Mouse (Mus musculus): ENCODE results near the gene Dip2c. TPM values are rescaled to one million over a fixed set of nuclear protein-coding genes. Genes with fewer than 3 reads are reported as not detected.

The Dip2c gene
- total and polyA plus RNA-seq, 3 experiments = 0.04 to 0.14 (median 0.08) TPM

DNA sequence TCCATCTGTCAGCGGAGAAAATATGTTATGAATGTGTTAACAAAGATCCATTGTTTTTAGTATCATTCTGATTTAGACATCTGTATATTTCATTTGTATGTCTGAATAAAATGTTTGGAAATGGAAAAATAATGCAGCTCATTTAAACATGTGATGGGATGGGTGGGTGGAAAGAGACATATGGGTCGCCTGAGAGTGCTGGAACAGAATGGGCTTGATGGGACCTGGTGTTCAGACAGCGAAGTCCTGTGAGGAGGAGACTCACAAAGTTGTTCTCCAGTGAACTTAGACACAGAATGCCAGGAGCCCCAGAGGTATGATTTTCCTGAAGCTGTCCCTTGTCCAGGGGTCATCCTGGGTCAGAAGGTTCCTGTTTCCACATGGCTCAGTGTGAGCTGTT lies 142.1 kb downstream of the Dip2c start:
- H3K4me1 ChIP-seq (ENCODE audit: control insufficient read depth in 1 of 2, insufficient read depth in 2 of 2) = peaks cover 6 to 15% of the 10 kb centered on the region in 2 experiments
- dilution Hi-C loops (cut with MboI; ENCODE audit: extremely low pct_ligation_motif_present, extremely low pct_unique_long_range_greater_than_20kb, low sequenced_read_pairs) = no loop called here

DNA sequence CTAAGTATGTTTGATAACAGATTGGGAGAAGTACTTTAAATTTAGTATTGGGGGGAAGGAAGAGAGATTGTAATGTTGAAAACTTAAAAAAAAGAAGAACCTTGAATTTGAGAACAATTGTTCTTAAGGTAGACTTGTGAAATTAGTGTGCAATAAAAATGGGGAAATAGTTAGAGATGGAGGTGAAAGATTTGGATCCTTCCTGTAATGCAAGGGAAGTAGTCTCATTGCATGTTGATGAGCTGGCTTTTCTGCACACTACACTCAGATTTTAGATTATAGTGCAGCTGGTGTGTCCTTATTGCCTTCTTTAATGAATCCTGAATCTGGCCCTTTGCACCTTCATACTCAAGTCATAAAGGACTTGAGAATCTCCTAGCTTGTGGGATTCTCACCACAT lies 142.9 kb downstream of the Dip2c start:
- in situ Hi-C loops (cut with MboI; ENCODE audit: low pct_ligation_motif_present, low pct_unique_long_range_greater_than_20kb, low sequenced_read_pairs) (no loop called here), dilution Hi-C loops (cut with MboI; ENCODE audit: extremely low pct_ligation_motif_present, extremely low pct_unique_long_range_greater_than_20kb, low sequenced_read_pairs) (no loop called here)
- Histone ChIP-seq H3K79me2 (replicated peaks; ENCODE audit: control insufficient read depth, extremely low read depth, insufficient read depth, poor library complexity, severe bottlenecking) (no peaks in the 10 kb centered on the region), H3K36me3 (replicated peaks in 1 of 2; ENCODE audit: control insufficient read depth in 1 of 2, insufficient read depth in 1 of 2, low read length in 1 of 2) (no peaks in the 10 kb centered on the region), H3K9me3 (replicated peaks; ENCODE audit: low read length) (no peaks in the 10 kb centered on the region), H3K4me2 (ENCODE audit: insufficient read depth, low read depth, poor library complexity, severe bottlenecking) (no peak overlapping the region), H3K9ac (ENCODE audit: insufficient read depth, low read depth) (no peak overlapping the region), H3K27ac (ENCODE audit: insufficient read depth, low read depth) (no peak overlapping the region), H3K27me3 (replicated peaks) (no peaks in the 10 kb centered on the region), H3K4me3 (replicated peaks in 1 of 3; ENCODE audit: low read depth in 2 of 3, low read length in 2 of 3, poor library complexity in 1 of 3) (no peak overlapping the region), H3K4me1 (ENCODE audit: control insufficient read depth in 1 of 2, insufficient read depth in 2 of 2) (peaks cover 2 to 8% of the 10 kb centered on the region in 2 experiments; a peak in 3 of 4 replicates)
- no peak for DNase-seq (ENCODE audit: extremely low read depth)
- TF ChIP-seq MAFK (IDR thresholded peaks at IDR 0.05; ENCODE audit: insufficient replicate concordance, low read length) = no peak
- TF ChIP-seq IRF4 (IDR thresholded peaks at IDR 0.05; ENCODE audit: low read depth, low read length) = no peak

More for the DNA sequence above, 142.1 kb downstream of the Dip2c start:
- no peaks in the 10 kb centered on the region for H3K9me3 ChIP-seq (replicated peaks; ENCODE audit: low read length)
- in situ Hi-C loops (cut with MboI; ENCODE audit: low pct_ligation_motif_present, low pct_unique_long_range_greater_than_20kb, low sequenced_read_pairs) = no loop called here
- DNase-seq (ENCODE audit: extremely low read depth) = no peak
- H3K27ac ChIP-seq (ENCODE audit: insufficient read depth, low read depth) = no peak overlapping the region
- no peaks in the 10 kb centered on the region for H3K36me3 ChIP-seq (replicated peaks in 1 of 2; ENCODE audit: control insufficient read depth in 1 of 2, insufficient read depth in 1 of 2, low read length in 1 of 2)
- no peaks in the 10 kb centered on the region for H3K79me2 ChIP-seq (replicated peaks; ENCODE audit: control insufficient read depth, extremely low read depth, insufficient read depth, poor library complexity, severe bottlenecking)
- no peak overlapping the region for H3K4me2 ChIP-seq (ENCODE audit: insufficient read depth, low read depth, poor library complexity, severe bottlenecking)
- no peak overlapping the region for H3K9ac ChIP-seq (ENCODE audit: insufficient read depth, low read depth)
- no peak overlapping the region for H3K4me3 ChIP-seq (replicated peaks in 1 of 3; ENCODE audit: low read depth in 2 of 3, low read length in 2 of 3, poor library complexity in 1 of 3)
- no peak for TF ChIP-seq JUND (conservative IDR thresholded peaks at IDR 0.05; ENCODE audit: low read depth, low read length)
- TF ChIP-seq RAD21 (IDR thresholded peaks at IDR 0.05; ENCODE audit: low read depth, low read length) = no peak
- no peak for TF ChIP-seq POLR2A (IDR thresholded peaks at IDR 0.05; ENCODE audit: low read depth, low read length)
- no peak for TF ChIP-seq UBTF (IDR thresholded peaks at IDR 0.05; ENCODE audit: low read depth, low read length)
- no peak for TF ChIP-seq USF2 (conservative IDR thresholded peaks at IDR 0.05; ENCODE audit: low read depth, low read length)
- TF ChIP-seq TCF12 (IDR thresholded peaks at IDR 0.05; ENCODE audit: low read depth, low read length) = no peak
- no peak for TF ChIP-seq ELF1 (IDR thresholded peaks at IDR 0.05; ENCODE audit: low read depth, low read length)
- TF ChIP-seq GABPA (IDR thresholded peaks at IDR 0.05; ENCODE audit: insufficient replicate concordance, low read depth, low read length) = no peak
- TF ChIP-seq SMC3 (IDR thresholded peaks at IDR 0.05; ENCODE audit: low read depth, low read length) = no peak
- no peak for TF ChIP-seq NRF1 (IDR thresholded peaks at IDR 0.05; ENCODE audit: low read depth, low read length)
- TF ChIP-seq PAX5 (IDR thresholded peaks at IDR 0.05; ENCODE audit: low read length) = no peak
- no peak for TF ChIP-seq JUN (IDR thresholded peaks at IDR 0.05; ENCODE audit: insufficient read depth, low read depth, low read length)
- no peak for TF ChIP-seq ZMIZ1 (IDR thresholded peaks at IDR 0.05; ENCODE audit: low read depth, low read length)
- no peak for TF ChIP-seq MAX (IDR thresholded peaks at IDR 0.05; ENCODE audit: low read length)
- TF ChIP-seq ZKSCAN1 (IDR thresholded peaks at IDR 0.05; ENCODE audit: borderline replicate concordance, low read depth, low read length) = no peak
- no peak for TF ChIP-seq MAFK (IDR thresholded peaks at IDR 0.05; ENCODE audit: insufficient replicate concordance, low read length)
- no peaks in the 10 kb centered on the region for H3K27me3 ChIP-seq (replicated peaks)
